Mouse (Mus musculus) ES-Bruce4 (cell line): ENCODE results near the gene Gm7029. TPM values are rescaled to one million over a fixed set of nuclear protein-coding genes. Genes with fewer than 3 reads are reported as not detected.
A peak's percentile ranks its signal among the peaks of the same experiment; 100 is the strongest.

Experiments
- H3K27ac ChIP-seq: 2 replicates; pipeline ENCODE4 v1.5.1; 2012; ENCODE audit warnings: low read length, inconsistent platforms; ENCODE audit not compliant: insufficient read depth
- H3K27me3 ChIP-seq: 2 replicates; pipeline ENCODE4 v1.6.1; 2012; ENCODE audit warnings: mild to moderate bottlenecking, low read length, inconsistent platforms; ENCODE audit not compliant: control insufficient read depth, poor library complexity, insufficient read depth, severe bottlenecking
- H3K36me3 ChIP-seq: 2 replicates; pipeline ENCODE4 v1.6.1; 2012; ENCODE audit warnings: inconsistent platforms, mild to moderate bottlenecking, low read length, moderate library complexity; ENCODE audit not compliant: control insufficient read depth, poor library complexity, insufficient read depth, severe bottlenecking
- H3K4me1 ChIP-seq: one replicate; pipeline ENCODE4 v1.8.1; 2011; ENCODE audit warnings: low read length; ENCODE audit not compliant: control insufficient read depth, insufficient read depth
- H3K4me3 ChIP-seq: 2 replicates; pipeline ENCODE4 v1.5.1; 2011; ENCODE audit warnings: low read depth, mild to moderate bottlenecking, low read length
- H3K9ac ChIP-seq: 2 replicates; pipeline ENCODE4 v1.6.1; 2012; ENCODE audit warnings: low read depth, mild to moderate bottlenecking, inconsistent platforms; ENCODE audit not compliant: poor library complexity, severe bottlenecking
- H3K9me3 ChIP-seq: replicated peaks from 2 replicates; pipeline ENCODE4 v1.6.1; 2012; ENCODE audit warnings: mild to moderate bottlenecking, low read length, inconsistent platforms; ENCODE audit not compliant: control insufficient read depth, poor library complexity, insufficient read depth, severe bottlenecking
- CTCF ChIP-seq: IDR thresholded peaks from one replicate; pipeline ENCODE4 v1.8.1; 2011; ENCODE audit warnings: low read depth, low read length
- EP300 ChIP-seq: IDR thresholded peaks from 2 replicates; pipeline ENCODE4 v1.6.1; 2011; ENCODE audit warnings: low read depth, low read length; ENCODE audit not compliant: insufficient read depth
- POLR2A ChIP-seq: IDR thresholded peaks from one replicate; pipeline ENCODE4 v1.8.1; 2011; ENCODE audit warnings: low read length; ENCODE audit not compliant: insufficient read depth
- polyA plus RNA-seq: library from polyadenylated mRNA; stranded (reverse); fragments of >200 nt; gene quantifications from 2 replicates; pipeline ENCODE4 v1.2.4, GENCODE M21; 2011; ENCODE audit warnings: low read depth; ENCODE audit not compliant: missing spikeins, insufficient read depth, insufficient read length

Gm7029 gene
- polyA plus RNA-seq, 1 experiment = not detected

DNA sequence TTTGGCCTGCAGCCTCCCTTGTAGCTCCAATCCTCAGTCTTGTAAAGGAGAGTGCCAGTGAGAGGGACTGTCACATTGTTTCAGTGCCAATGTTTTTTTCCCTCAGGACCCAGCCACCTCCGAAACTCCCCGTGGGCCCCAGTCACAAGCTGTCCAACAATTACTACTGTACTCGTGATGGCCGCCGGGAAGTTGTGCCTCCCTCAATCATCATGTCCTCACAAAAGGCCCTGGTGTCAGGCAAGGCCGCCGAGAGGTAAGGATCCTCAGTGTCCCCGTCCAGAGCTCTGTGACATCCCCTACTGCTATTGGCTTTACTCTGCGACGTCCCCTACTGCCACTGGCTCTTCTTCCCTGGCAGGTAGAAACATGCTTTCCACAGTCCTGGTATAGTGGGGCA is 44.1 kb upstream of the Gm7029 start:
- no peak for TF ChIP-seq CTCF
- TF ChIP-seq POLR2A = no peak
- no peak for TF ChIP-seq EP300
- Histone ChIP-seq H3K4me3 (no peak overlapping the region), H3K27ac (no peak overlapping the region), H3K4me1 (no peaks in the 10 kb centered on the region), H3K36me3 (peaks cover 76% of the 10 kb centered on the region), H3K9me3 (no peaks in the 10 kb centered on the region), H3K27me3 (no peaks in the 10 kb centered on the region), H3K9ac (no peak overlapping the region)

DNA sequence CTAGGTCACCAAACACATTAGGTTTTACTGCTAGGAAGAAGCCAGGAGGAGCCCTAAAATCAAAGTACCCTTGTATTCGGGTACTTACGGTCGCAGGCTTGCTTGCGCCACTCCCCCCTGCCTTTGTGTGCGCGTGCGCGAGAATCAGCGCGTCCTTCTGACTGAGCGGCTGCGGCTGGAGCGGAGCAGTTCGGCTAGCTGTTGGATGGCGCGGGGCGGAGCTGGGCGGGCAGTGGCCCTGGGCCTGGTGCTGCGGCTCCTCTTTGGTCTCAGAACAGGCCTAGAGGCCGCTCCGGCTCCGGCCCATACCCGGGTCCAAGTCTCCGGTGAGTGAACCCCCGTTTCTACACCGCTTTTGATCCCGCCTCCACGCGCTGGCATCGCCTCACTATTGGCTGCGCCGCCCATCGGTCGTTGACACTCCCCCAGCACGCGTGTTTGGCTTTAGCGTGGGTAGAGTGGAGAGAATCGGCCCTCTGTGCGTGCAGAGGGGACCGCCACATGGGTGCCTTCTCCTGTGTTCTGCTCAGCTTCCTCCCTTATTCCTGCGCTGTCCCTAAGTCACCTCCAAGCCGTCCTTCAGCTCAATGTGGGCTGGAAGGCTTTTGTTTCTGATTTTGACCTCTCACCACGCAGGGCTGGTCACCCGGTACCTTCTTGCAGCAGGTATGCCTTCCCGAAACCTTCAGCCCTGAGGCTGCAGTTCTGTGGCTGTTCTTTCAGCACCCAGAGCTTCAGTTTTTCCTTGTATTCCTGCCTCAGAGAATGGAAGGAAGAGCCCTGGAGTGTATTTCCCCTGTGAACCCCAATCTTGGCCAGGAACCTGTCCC is 30.5 kb upstream of the Gm7029 start, which contains the start of gene Cd320:
TSS of gene Cd320 (plus strand) at position 126 of the 830 bp plus-strand sequence.
- H3K36me3 ChIP-seq = peaks cover 16% of the 10 kb centered on the region
- TF ChIP-seq POLR2A = peak; percentile 88
- peak; percentile 44; the same call in 1 of the 2 replicates for TF ChIP-seq EP300
- no peak for TF ChIP-seq CTCF
- H3K4me3 ChIP-seq = peak within 1 kb of the TSS; percentile 98
- H3K27me3 ChIP-seq = no peaks in the 10 kb centered on the region
- H3K9ac ChIP-seq = peak within 1 kb of the TSS; percentile 65
- H3K27ac ChIP-seq = no peak within 1 kb of the TSS
- H3K4me1 ChIP-seq = no peaks in the 10 kb centered on the region
- H3K9me3 ChIP-seq = no peaks in the 10 kb centered on the region

- H3K4me3 ChIP-seq = no peak overlapping the region
- H3K27me3 ChIP-seq = no peaks in the 10 kb centered on the region
- no peaks in the 10 kb centered on the region for H3K9me3 ChIP-seq
- no peaks in the 10 kb centered on the region for H3K4me1 ChIP-seq
- no peak overlapping the region for H3K27ac ChIP-seq
- TF ChIP-seq CTCF (no peak), POLR2A (no peak), EP300 (no peak)
- H3K36me3 ChIP-seq = peaks cover 22% of the 10 kb centered on the region
- peak overlapping the region; percentile 65 for H3K9ac ChIP-seq
These were observed 29.4 kb upstream of the Gm7029 start for GRCm38 (mm10) chr17:33844196-33844595.

DNA sequence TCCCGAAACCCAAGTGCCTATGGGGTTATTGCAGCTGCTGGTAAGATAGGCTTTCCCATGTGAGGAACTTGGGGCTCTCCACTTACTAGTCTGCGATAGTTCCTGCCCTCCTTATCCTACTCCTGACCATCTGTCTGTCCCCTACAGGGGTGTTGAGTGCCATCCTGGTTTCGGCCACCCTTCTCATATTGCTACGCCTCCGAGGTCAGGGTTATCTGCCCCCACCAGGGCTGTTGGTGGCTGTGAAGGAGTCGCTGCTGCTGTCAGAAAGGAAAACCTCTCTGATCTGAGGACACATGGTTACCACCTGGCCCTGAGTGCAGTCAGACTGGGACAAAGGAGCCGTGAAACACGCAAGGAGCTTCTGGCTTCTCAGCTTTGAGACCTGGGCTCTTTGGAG is 25.5 kb upstream of the Gm7029 start:
- Histone ChIP-seq H3K27ac (no peak overlapping the region), H3K4me1 (no peaks in the 10 kb centered on the region), H3K27me3 (no peaks in the 10 kb centered on the region), H3K9ac (no peak overlapping the region), H3K36me3 (peaks cover 14% of the 10 kb centered on the region), H3K4me3 (no peak overlapping the region), H3K9me3 (no peaks in the 10 kb centered on the region)
- TF ChIP-seq CTCF (no peak), EP300 (no peak), POLR2A (no peak)

- TF ChIP-seq CTCF (no peak), POLR2A (no peak), EP300 (no peak)
- Histone ChIP-seq H3K4me1 (no peaks in the 10 kb centered on the region), H3K27me3 (no peaks in the 10 kb centered on the region), H3K9ac (no peak overlapping the region), H3K4me3 (no peak overlapping the region), H3K27ac (no peak overlapping the region), H3K9me3 (no peaks in the 10 kb centered on the region), H3K36me3 (peaks cover 14% of the 10 kb centered on the region)
These were observed 22.3 kb upstream of the Gm7029 start for GRCm38 (mm10) chr17:33851331-33851730.

DNA sequence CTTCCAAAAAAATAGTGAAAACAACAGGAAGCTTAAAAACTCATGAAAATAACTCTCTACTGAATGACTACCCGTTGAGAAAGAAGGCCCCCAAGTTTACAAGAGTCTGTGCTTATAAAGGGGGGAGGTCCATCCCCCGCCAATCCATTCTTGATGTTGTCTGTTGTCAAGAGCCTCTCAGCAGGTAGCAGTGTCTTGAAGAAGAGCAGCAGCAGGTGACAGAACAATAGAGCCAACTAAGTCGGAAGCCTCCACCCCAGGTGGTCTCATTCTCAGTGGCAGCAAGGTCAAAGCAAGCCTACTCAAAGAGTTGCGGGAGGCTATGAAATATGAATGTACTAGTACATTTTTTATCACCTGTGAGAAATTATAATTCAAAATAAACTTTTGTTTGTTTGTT is 15.8 kb upstream of the Gm7029 start:
- Histone ChIP-seq H3K4me3 (no peak overlapping the region), H3K27ac (no peak overlapping the region), H3K4me1 (no peaks in the 10 kb centered on the region), H3K36me3 (no peaks in the 10 kb centered on the region), H3K27me3 (no peaks in the 10 kb centered on the region), H3K9ac (no peak overlapping the region), H3K9me3 (peaks cover 16% of the 10 kb centered on the region)
- no peak for TF ChIP-seq EP300
- no peak for TF ChIP-seq POLR2A
